Mouse (Mus musculus): ENCODE data around the gene Cul3. TPM values are rescaled to one million over a fixed set of nuclear protein-coding genes. Genes with fewer than 3 reads are reported as not detected.

Gene Cul3
- total RNA-seq, 2 experiments from 2014 or later: 250 to 290 TPM

GRCm38 (mm10) chr1:80218268-80218667, 122.0 kb downstream of the Cul3 start, which contains the start of gene Fam124b:
TSS of gene Fam124b (minus strand) at chr1:80218473.
- peak; percentile 72 for DNase-seq
- intact Hi-C loops (cut with DNase I): no loop called here
- no peak within 1 kb of the TSS for H3K4me3 ChIP-seq
- peak within 1 kb of the TSS; percentile 69 for H3K27ac ChIP-seq
- TF ChIP-seq CTCF (IDR thresholded peaks at IDR 0.05): no peak

Other genes starting within 250 kb of the Cul3 start
- 1 to 10 TPM in 1 of 2 experiments, under 1 TPM in 1; 0.66 to 1.7 TPM for gene Fam124b, start 122.0 kb downstream of the Cul3 start, total RNA-seq (2021)
- gene Gm45261, start 121.0 kb upstream of the Cul3 start, total RNA-seq (2021): not detected

Measured in gastrocnemius, adult 2 months (tissue).